10 mouse cellular contexts compared by ENCODE assay signal in genomic region chr2:127314467-127315154, GRCm38 (mm10). TPM values are rescaled to one million over a fixed set of nuclear protein-coding genes. Genes with fewer than 3 reads are reported as not detected.
DNase-seq lines count a peak whose midpoint lies in the region; TF ChIP-seq lines count a peak whose summit lies in the region.
"Had no signal": no experiment of that assay in that cellular context is flagged by ENCODE, and none has a peak within 500 bp of the region (broad histone marks: within the 10 kb centered on the region; RNA-seq: fewer than 3 reads in every experiment).

No protein-coding gene starts in this region.

- DNase-seq in CD4-positive, CD25-positive, alpha-beta regulatory T cell, adult 2 months (ENCODE audit: low read depth, low spot score), result peak; percentile 92
- DNase-seq in T-cell, adult 2 months (ENCODE audit: low spot score), result peak; percentile 94
- no peak for DNase-seq in limb, embryonic 10.5 days (ENCODE audit: low spot score)
- DNase-seq in spleen, adult 12 weeks (ENCODE audit: low spot score), result peak; percentile 73
- no peak for DNase-seq in adrenal gland, adult 18-20 months (ENCODE audit: low spot score in 2 of 2)
- DNase-seq in right cerebral cortex, postnatal 4 days, result no peak
- no peak for DNase-seq in left cerebral cortex, adult 2 months (ENCODE audit: extremely low spot score in 1 of 2, low spot score in 2 of 2)
- DNase-seq: cerebellum, adult 2 months had no signal

- no peaks in the 10 kb centered on the region for H3K9me3 ChIP-seq in limb, embryonic 10.5 days (replicated peaks)
- H3K9me3 ChIP-seq: hindbrain, embryonic 15.5 days had no signal

- peak overlapping the region; percentile 3; the same call in 1 of the 2 replicates for H3K27ac ChIP-seq in limb, embryonic 10.5 days
- H3K27ac ChIP-seq in left cerebral cortex, adult 2 months, result no peak overlapping the region
- H3K27ac ChIP-seq: hindbrain, embryonic 15.5 days had no signal

- H3K36me3 ChIP-seq in limb, embryonic 10.5 days, result no peaks in the 10 kb centered on the region
- H3K36me3 ChIP-seq: hindbrain, embryonic 15.5 days had no signal

- no peak for TF ChIP-seq CTCF in left cerebral cortex, adult 2 months (IDR thresholded peaks at IDR 0.05)

- intact Hi-C loops in left cerebral cortex, adult 2 months (cut with DNase I), result no loop called here

- H3K4me1 ChIP-seq in limb, embryonic 10.5 days, result no peaks in the 10 kb centered on the region
- H3K4me1 ChIP-seq: hindbrain, embryonic 15.5 days had no signal

- no peak overlapping the region for H3K4me3 ChIP-seq in limb, embryonic 10.5 days
- H3K4me3 ChIP-seq in left cerebral cortex, adult 2 months, result no peak overlapping the region
- H3K4me3 ChIP-seq: hindbrain, embryonic 15.5 days had no signal

- 73% methylated on average over 6 of the region's 6 CpGs for whole genome bisulfite sequencing in limb, embryonic 10.5 days

- H3K27me3 ChIP-seq in limb, embryonic 10.5 days (ENCODE audit: low read depth, poor library complexity, severe bottlenecking), result no peaks in the 10 kb centered on the region
- H3K27me3 ChIP-seq: hindbrain, embryonic 15.5 days had no signal

RNA-seq across cellular contexts. Expression of gene Dusp2, which starts 21.3 kb away (rescaled TPM):
- polyA plus RNA-seq in limb, embryonic 10.5 days (2016; fragmentation: Nextera tagmentation; extraction: Ambion mirVana), result 6.4 and 7.6 TPM in 2 replicates
- total RNA-seq in adrenal gland, adult 18-20 months (2021), result 1 to 10 TPM in 1 of 2 experiments, under 1 TPM in 1; 0.66 to 2.0 TPM
- 1 to 10 TPM; 2.4 to 3.5 TPM for total RNA-seq in left cerebral cortex, adult 2 months (2021)

RNA-seq across cellular contexts. Expression of gene Astl, which starts 23.8 kb away (rescaled TPM):
- polyA plus RNA-seq in limb, embryonic 10.5 days (2016; fragmentation: Nextera tagmentation; extraction: Ambion mirVana), result 0.08 and 0.09 TPM in 2 replicates
- not detected for total RNA-seq in adrenal gland, adult 18-20 months (2021)
- total RNA-seq in left cerebral cortex, adult 2 months (2021), result not detected
- polyA plus RNA-seq: cerebellum, adult 2 months; forebrain, embryonic 11.5 days; hindbrain, embryonic 15.5 days had no signal

RNA-seq across cellular contexts. Expression of gene Stard7, which starts 44.6 kb away (rescaled TPM):
- 80.4 and 80.8 TPM in 2 replicates for polyA plus RNA-seq in limb, embryonic 10.5 days (2016; fragmentation: Nextera tagmentation; extraction: Ambion mirVana)
- 100 to 1,000 TPM in 1 of 2 experiments, 10 to 100 TPM in 1; 81.9 to 100 TPM for total RNA-seq in adrenal gland, adult 18-20 months (2021)
- total RNA-seq in left cerebral cortex, adult 2 months (2021), result 100 to 1,000 TPM in 1 of 2 experiments, 10 to 100 TPM in 1; 98.6 to 114 TPM

RNA-seq across cellular contexts. Expression of gene Adra2b, which starts 48.4 kb away (rescaled TPM):
- 1.7 and 1.9 TPM in 2 replicates for polyA plus RNA-seq in limb, embryonic 10.5 days (2016; fragmentation: Nextera tagmentation; extraction: Ambion mirVana)
- total RNA-seq in adrenal gland, adult 18-20 months (2021), result 1 to 10 TPM; 1.1 to 1.9 TPM
- total RNA-seq in left cerebral cortex, adult 2 months (2021), result under 1 TPM; 0.32 to 0.54 TPM

Comparison
In these comparisons a context has a peak if more than half of its experiments do, and no peak if none do; other contexts are left out.
1. DNase-seq: peak in CD4-positive, CD25-positive, alpha-beta regulatory T cell, adult 2 months (single experiment), T-cell, adult 2 months (single experiment) and spleen, adult 12 weeks (single experiment); none in limb, embryonic 10.5 days (single experiment), adrenal gland, adult 18-20 months (0 of 2), right cerebral cortex, postnatal 4 days (single experiment) and left cerebral cortex, adult 2 months (0 of 2).